Mouse (Mus musculus) cerebellum, adult (tissue): ENCODE measurements around the gene Zic5.

Source experiments
- ATAC-seq: cut with Nextera tagmentation; 2 replicates; pipeline ENCODE4 v1.9.2; 2017; ENCODE audit warnings: mild to moderate bottlenecking, moderate library complexity, mixed read lengths; ENCODE audit not compliant: insufficient number of reproducible peaks, low FRiP score, low TSS enrichment

Zic5 gene

DNA sequence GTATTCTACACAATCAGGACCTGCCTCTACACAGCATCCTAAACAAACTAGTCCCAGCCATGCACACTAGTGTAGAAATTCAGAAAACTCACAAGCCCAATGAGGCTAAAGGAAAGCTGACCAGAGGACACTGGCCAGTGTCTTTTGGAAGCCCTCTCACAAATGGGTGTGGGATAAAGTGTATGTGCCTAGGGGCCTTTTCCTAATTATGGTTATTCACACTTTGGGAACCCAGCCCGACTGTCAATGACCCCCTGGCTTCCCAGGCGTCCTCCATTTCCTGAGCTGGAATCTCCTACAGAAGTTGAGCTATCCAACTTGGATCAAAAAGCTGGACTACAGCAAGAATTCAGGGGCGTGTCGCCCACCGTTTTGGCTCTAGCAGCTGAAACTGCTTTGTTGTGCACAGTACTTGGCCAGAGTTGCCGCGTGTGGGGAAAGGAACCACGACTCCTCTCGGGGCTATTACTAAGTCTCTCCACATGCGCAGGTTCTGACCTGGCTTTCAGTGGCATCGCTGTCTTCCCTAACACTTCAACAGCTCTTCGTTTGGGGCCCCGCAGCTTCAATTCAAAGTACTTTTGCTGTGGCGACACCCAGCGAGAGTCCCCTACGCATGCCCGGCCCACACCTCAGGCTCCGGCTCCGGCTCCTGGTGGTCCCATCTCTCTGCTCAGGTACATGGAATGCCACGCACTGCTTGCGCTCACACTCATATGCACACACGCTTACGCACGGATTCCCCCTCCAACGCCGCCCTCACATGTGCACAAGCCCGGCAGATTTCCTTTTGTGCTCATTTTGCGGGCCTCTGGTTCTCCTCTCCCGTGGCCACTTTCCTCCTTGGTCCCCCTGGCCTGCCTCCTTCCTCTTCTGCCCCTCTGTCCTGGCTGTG is 15.6 kb downstream of the Zic5 start:
- ATAC-seq = peak; percentile 38; the same call in 1 of the 2 replicates

GRCm38 (mm10) chr14:122436850-122437249 is 28.6 kb downstream of the Zic5 start:
- ATAC-seq = no peak

GRCm38 (mm10) chr14:122434039-122434438 is 31.4 kb downstream of the Zic5 start:
- no peak for ATAC-seq

- ATAC-seq = no peak
Observed at GRCm38 (mm10) chr14:122432558-122432957, 32.9 kb downstream of the Zic5 start.

DNA sequence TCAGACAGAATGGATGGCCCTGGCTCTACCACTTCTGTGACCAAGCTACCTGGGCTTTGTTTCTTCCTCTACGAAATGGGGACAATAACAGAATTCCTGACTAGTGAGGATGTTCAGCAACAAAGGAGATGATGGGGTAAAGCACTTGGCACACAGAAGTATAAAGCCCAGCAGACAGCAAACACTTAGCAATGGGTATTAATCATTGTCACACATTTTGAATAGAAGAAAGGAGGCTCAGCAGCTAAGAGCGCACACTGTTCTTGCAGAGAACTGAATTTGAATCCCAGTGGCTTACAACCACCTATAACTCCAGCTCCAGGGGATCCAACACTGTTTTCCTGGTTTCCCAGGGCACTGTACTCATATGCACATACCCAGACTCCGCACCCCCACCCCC is 37.8 kb downstream of the Zic5 start:
- no peak for ATAC-seq

DNA sequence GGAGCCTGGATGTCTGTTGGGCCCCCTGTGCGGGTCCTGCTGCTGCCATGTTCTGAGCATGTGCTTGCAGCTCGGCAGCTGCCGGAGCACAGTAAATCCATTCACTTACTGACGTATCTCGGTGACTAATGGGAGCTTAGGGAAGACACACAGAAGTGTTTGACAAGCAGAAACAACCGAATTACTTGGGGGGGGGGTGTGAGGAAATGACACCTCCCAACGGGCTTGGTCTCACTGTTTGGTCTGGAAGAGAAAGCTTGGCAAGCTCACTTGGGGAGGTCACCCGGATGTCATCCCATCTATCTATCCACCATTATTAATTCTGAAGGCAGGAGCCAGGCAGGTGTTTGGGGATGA is 38.3 kb downstream of the Zic5 start:
- no peak for ATAC-seq

DNA sequence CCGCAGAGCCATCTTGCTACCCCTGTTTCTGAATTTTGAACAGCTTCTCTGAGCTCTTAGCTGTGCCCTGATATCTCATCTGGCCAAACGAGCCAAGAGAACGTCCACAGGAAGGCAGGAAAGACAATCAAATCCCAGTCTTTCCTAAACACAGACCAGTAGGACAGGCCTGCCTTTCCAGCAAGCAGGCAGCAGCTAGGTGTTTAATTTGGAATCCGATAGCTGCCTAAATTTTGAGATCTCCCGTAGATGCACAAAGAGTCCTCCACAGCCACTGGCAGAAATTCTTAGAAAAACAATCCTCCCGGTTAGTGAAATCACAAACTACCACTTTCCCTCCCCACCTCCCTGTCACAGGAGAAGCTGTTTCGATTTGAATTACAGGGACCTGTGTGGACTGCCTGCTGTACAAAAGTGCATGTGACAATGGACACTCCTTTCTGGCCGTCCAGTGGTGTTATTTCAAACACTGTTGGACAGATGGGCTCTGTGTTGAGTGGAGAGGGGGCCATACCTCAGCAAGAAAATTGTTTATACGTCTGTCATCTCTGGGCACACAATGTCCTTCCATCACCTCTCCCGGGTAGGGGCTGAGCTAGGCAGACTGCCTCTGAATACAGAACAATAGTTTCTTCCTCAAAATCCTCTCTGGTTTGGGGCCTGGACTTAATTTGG is 38.8 kb downstream of the Zic5 start:
- no peak for ATAC-seq

DNA sequence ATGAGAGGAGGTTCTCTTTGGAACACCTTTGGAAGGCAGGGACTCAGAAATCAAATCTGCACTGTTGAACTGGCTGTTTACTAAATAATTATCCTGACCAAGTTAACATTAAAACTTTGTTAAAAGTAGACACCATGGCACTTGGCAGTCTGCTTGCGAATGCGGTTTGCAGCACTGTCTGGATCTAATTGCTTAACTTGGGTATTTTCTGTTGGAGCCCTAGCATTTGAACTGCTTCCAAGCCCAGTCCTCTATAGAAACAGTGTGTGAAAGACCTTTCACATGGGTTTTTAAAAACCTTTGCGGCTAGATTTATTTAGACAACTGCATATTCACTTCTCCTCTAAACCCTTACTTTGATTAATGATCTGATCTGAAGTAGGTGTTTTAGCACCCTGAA is 41.0 kb downstream of the Zic5 start:
- no peak for ATAC-seq

DNA sequence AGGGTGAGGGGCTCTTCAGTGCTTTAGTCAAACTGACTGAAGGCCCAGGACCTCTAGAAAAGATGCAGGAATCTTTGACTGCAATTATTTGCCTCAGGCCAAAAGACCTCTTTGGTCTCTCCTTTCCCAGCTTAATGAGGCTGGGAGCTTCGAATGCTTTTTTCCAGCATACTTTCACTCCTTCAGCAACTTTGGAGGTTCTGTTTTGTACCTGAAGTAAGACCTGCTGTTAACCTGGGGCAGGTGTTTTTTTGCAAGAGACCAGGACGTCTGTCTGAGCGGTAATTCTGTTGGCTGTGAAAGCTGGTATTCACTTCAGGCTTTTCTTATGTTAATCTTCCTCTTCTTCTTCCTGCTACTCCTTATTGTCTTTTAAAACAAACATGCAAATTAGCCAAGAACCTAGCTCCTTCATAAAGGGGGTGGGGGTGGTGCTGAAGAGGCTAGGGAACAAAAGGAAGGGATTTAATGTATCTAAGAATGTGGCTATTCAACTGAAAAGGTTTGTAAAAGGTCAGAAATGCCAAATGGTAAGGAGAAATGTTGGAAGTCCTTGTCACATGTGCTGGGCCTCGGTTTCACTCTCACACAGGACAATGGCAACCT is 49.2 kb downstream of the Zic5 start:
- ATAC-seq = no peak

DNA sequence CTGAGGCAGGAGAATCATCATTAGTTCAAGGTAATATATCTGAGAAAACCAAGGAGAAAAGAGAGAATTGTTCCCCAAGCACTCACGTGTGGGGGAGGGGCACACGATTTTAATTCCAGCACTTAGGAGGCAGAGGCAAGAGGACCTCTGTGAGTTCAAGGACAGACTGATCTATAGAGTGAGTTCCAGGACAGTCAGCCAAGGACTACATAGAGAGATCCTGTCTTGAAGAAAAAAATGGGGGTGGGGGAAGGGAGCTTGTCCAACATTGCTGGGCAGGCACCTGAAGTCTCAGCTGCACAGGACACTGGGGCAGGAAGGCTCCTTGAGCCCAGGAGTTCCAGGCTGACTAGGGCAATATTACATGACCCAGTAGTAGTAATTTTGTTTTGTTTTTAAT is 50.7 kb downstream of the Zic5 start:
- no peak for ATAC-seq

- ATAC-seq = no peak
Observed at GRCm38 (mm10) chr14:122413542-122413928, 51.9 kb downstream of the Zic5 start.

DNA sequence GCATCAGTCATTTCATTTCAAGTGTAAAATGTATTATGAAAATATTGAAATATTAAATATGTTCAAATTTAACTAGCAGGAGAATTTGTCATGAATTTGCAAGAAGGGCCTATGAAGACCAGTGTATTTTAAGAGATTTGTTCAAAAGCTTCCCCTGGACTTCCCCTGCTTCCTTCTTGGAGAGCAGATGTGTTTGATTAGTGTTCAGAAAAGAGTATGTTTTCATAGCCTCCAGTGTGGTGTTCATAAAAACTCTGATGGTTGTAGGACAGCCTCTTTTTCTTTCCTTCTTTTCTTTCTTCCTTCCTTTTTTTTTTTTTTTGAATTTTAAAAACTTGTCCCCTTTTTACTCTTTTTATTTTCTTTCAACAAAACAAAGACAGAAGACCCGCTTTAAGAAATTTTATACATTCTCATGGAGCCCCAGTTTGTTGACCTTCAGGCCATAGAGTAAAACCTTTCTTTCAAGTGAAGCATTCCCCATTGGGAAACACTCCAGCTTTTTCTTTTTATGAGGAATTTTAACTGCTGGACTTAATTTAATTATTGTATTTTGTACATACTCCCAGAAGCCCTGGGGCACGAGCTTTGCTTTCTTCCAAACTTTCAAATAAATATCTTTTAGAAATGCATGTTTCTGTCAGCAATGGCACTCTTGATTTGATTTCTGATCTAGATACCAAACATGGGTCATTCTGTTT is 52.5 kb downstream of the Zic5 start:
- no peak for ATAC-seq
